Mouse (Mus musculus): ENCODE data around the gene C1qtnf7. TPM values are rescaled to one million over a fixed set of nuclear protein-coding genes. Genes with fewer than 3 reads are reported as not detected.

C1qtnf7 gene
- polyA plus RNA-seq, 1 experiment from 2014 or later = 0.12 TPM

- Histone ChIP-seq H3K27me3 (ENCODE audit: low read depth, poor library complexity, severe bottlenecking) (no peaks in the 10 kb centered on the region), H3K4me1 (peaks cover 9% of the 10 kb centered on the region), H3K9me3 (replicated peaks) (no peaks in the 10 kb centered on the region), H3K27ac (replicated peaks) (no peak overlapping the region), H3K36me3 (no peaks in the 10 kb centered on the region), H3K4me3 (no peak overlapping the region)
- WGBS = 79% methylated on average over 4 of the region's 4 CpGs
- DNase-seq (ENCODE audit: low spot score) = no peak
These were observed 35.1 kb downstream of the C1qtnf7 start for GRCm38 (mm10) chr5:43550444-43550843.

GRCm38 (mm10) chr5:43554871-43555270 is 39.5 kb downstream of the C1qtnf7 start:
- 49% methylated on average over 2 of the region's 2 CpGs for WGBS
- DNase-seq (ENCODE audit: low spot score) = no peak
- Histone ChIP-seq H3K27me3 (ENCODE audit: low read depth, poor library complexity, severe bottlenecking) (no peaks in the 10 kb centered on the region), H3K9me3 (replicated peaks) (no peaks in the 10 kb centered on the region), H3K36me3 (no peaks in the 10 kb centered on the region), H3K4me3 (no peak overlapping the region), H3K27ac (replicated peaks) (no peak overlapping the region), H3K4me1 (peaks cover 8% of the 10 kb centered on the region)

GRCm38 (mm10) chr5:43555406-43555805 is 40.1 kb downstream of the C1qtnf7 start:
- Histone ChIP-seq H3K4me3 (no peak overlapping the region), H3K27ac (replicated peaks) (no peak overlapping the region), H3K36me3 (no peaks in the 10 kb centered on the region), H3K27me3 (ENCODE audit: low read depth, poor library complexity, severe bottlenecking) (no peaks in the 10 kb centered on the region), H3K4me1 (peaks cover 4% of the 10 kb centered on the region), H3K9me3 (replicated peaks) (no peaks in the 10 kb centered on the region)
- 86% methylated on average over 6 of the region's 6 CpGs for WGBS
- DNase-seq (ENCODE audit: low spot score) = no peak

GRCm38 (mm10) chr5:43557436-43557835 is 42.1 kb downstream of the C1qtnf7 start:
- no peak overlapping the region for H3K4me3 ChIP-seq
- H3K36me3 ChIP-seq = no peaks in the 10 kb centered on the region
- WGBS = 80% methylated on average over 5 of the region's 5 CpGs
- no peaks in the 10 kb centered on the region for H3K9me3 ChIP-seq (replicated peaks)
- no peak for DNase-seq (ENCODE audit: low spot score)
- H3K27me3 ChIP-seq (ENCODE audit: low read depth, poor library complexity, severe bottlenecking) = no peaks in the 10 kb centered on the region
- 0 out of 2 replicates have a peak, but pooled peaks cover under 1% of the 10 kb centered on the region for H3K4me1 ChIP-seq
- H3K27ac ChIP-seq (replicated peaks) = no peak overlapping the region

GRCm38 (mm10) chr5:43561639-43562252 is 46.4 kb downstream of the C1qtnf7 start:
- no peak overlapping the region for H3K4me3 ChIP-seq
- H3K9me3 ChIP-seq (replicated peaks) = no peaks in the 10 kb centered on the region
- WGBS = 82% methylated on average over 2 of the region's 2 CpGs
- H3K36me3 ChIP-seq = no peaks in the 10 kb centered on the region
- no peak for DNase-seq (ENCODE audit: low spot score)
- no peaks in the 10 kb centered on the region for H3K27me3 ChIP-seq (ENCODE audit: low read depth, poor library complexity, severe bottlenecking)
- no peaks in the 10 kb centered on the region for H3K4me1 ChIP-seq
- no peak overlapping the region for H3K27ac ChIP-seq (replicated peaks)

GRCm38 (mm10) chr5:43569720-43570359 is 54.5 kb downstream of the C1qtnf7 start:
- DNase-seq (ENCODE audit: low spot score) = no peak
- Histone ChIP-seq H3K36me3 (no peaks in the 10 kb centered on the region), H3K27me3 (ENCODE audit: low read depth, poor library complexity, severe bottlenecking) (no peaks in the 10 kb centered on the region), H3K4me3 (no peak overlapping the region), H3K27ac (replicated peaks) (no peak overlapping the region), H3K9me3 (replicated peaks) (no peaks in the 10 kb centered on the region), H3K4me1 (no peaks in the 10 kb centered on the region)
- 78% methylated on average over 3 of the region's 3 CpGs for whole genome bisulfite sequencing

GRCm38 (mm10) chr5:43582876-43583275 is 67.5 kb downstream of the C1qtnf7 start:
- Histone ChIP-seq H3K36me3 (no peaks in the 10 kb centered on the region), H3K4me3 (no peak overlapping the region), H3K4me1 (peaks cover 8% of the 10 kb centered on the region), H3K27ac (replicated peaks) (no peak overlapping the region), H3K27me3 (ENCODE audit: low read depth, poor library complexity, severe bottlenecking) (no peaks in the 10 kb centered on the region), H3K9me3 (replicated peaks) (no peaks in the 10 kb centered on the region)
- 45% methylated on average over 2 of the region's 2 CpGs for WGBS
- DNase-seq (ENCODE audit: low spot score) = no peak

GRCm38 (mm10) chr5:43583326-43584120 is 68.2 kb downstream of the C1qtnf7 start:
- no peak overlapping the region for H3K4me3 ChIP-seq
- no peaks in the 10 kb centered on the region for H3K9me3 ChIP-seq (replicated peaks)
- WGBS = 82% methylated on average over 6 of the region's 6 CpGs
- no peak for DNase-seq (ENCODE audit: low spot score)
- no peaks in the 10 kb centered on the region for H3K27me3 ChIP-seq (ENCODE audit: low read depth, poor library complexity, severe bottlenecking)
- H3K36me3 ChIP-seq = no peaks in the 10 kb centered on the region
- H3K4me1 ChIP-seq = peaks cover 8% of the 10 kb centered on the region
- H3K27ac ChIP-seq (replicated peaks) = no peak overlapping the region

GRCm38 (mm10) chr5:43584464-43584863 is 69.1 kb downstream of the C1qtnf7 start:
- DNase-seq (ENCODE audit: low spot score) = no peak
- H3K27ac ChIP-seq (replicated peaks) = no peak overlapping the region
- WGBS = 62% methylated on average over 1 of the region's 1 CpGs

GRCm38 (mm10) chr5:43585406-43586245 is 70.3 kb downstream of the C1qtnf7 start:
- 71% methylated on average over 11 of the region's 11 CpGs for WGBS

More at GRCm38 (mm10) chr5:43584464-43584863, 69.1 kb downstream of the C1qtnf7 start:
- Histone ChIP-seq H3K9me3 (replicated peaks) (no peaks in the 10 kb centered on the region), H3K36me3 (no peaks in the 10 kb centered on the region), H3K4me1 (peaks cover 11% of the 10 kb centered on the region), H3K4me3 (no peak overlapping the region), H3K27me3 (ENCODE audit: low read depth, poor library complexity, severe bottlenecking) (no peaks in the 10 kb centered on the region)

GRCm38 (mm10) chr5:43588791-43589439 is 73.6 kb downstream of the C1qtnf7 start:
- H3K9me3 ChIP-seq (replicated peaks) = no peaks in the 10 kb centered on the region
- WGBS = 78% methylated on average over 5 of the region's 5 CpGs
- no peaks in the 10 kb centered on the region for H3K27me3 ChIP-seq (ENCODE audit: low read depth, poor library complexity, severe bottlenecking)
- no peak for DNase-seq (ENCODE audit: low spot score)
- no peaks in the 10 kb centered on the region for H3K36me3 ChIP-seq
- no peak overlapping the region for H3K27ac ChIP-seq (replicated peaks)
- H3K4me3 ChIP-seq = no peak overlapping the region
- peaks cover 4% of the 10 kb centered on the region for H3K4me1 ChIP-seq

More at GRCm38 (mm10) chr5:43585406-43586245, 70.3 kb downstream of the C1qtnf7 start:
- Histone ChIP-seq H3K27me3 (ENCODE audit: low read depth, poor library complexity, severe bottlenecking) (no peaks in the 10 kb centered on the region), H3K36me3 (no peaks in the 10 kb centered on the region), H3K4me3 (no peak overlapping the region), H3K27ac (replicated peaks) (no peak overlapping the region), H3K9me3 (replicated peaks) (no peaks in the 10 kb centered on the region), H3K4me1 (peaks cover 11% of the 10 kb centered on the region)
- no peak for DNase-seq (ENCODE audit: low spot score)

GRCm38 (mm10) chr5:43589440-43589830 is 74.1 kb downstream of the C1qtnf7 start:
- no peak overlapping the region for H3K4me3 ChIP-seq

More at GRCm38 (mm10) chr5:43589440-43589830, 74.1 kb downstream of the C1qtnf7 start:
- Histone ChIP-seq H3K27me3 (ENCODE audit: low read depth, poor library complexity, severe bottlenecking) (no peaks in the 10 kb centered on the region), H3K36me3 (no peaks in the 10 kb centered on the region), H3K9me3 (replicated peaks) (no peaks in the 10 kb centered on the region), H3K27ac (replicated peaks) (no peak overlapping the region), H3K4me1 (peaks cover 4% of the 10 kb centered on the region)
- DNase-seq (ENCODE audit: low spot score) = no peak
- WGBS = 46% methylated on average over 2 of the region's 2 CpGs
